Mouse (Mus musculus) bone marrow, adult 2 months (tissue): Measurements from ENCODE around the gene Timm10.

Experiments
- CTCF ChIP-seq: fragments of 200-500 bp; IDR thresholded peaks from 2 replicates; pipeline ENCODE4 v1.5.1; 2011; ENCODE audit warnings: low read length, control low read depth; ENCODE audit not compliant: control insufficient read depth, insufficient read depth
- POLR2A ChIP-seq: fragments of 200-500 bp; IDR thresholded peaks from 2 replicates; pipeline ENCODE4 v1.6.1; 2011; ENCODE audit warnings: low read depth, mild to moderate bottlenecking, control low read depth, low read length, borderline replicate concordance; ENCODE audit not compliant: control insufficient read depth

DNA sequence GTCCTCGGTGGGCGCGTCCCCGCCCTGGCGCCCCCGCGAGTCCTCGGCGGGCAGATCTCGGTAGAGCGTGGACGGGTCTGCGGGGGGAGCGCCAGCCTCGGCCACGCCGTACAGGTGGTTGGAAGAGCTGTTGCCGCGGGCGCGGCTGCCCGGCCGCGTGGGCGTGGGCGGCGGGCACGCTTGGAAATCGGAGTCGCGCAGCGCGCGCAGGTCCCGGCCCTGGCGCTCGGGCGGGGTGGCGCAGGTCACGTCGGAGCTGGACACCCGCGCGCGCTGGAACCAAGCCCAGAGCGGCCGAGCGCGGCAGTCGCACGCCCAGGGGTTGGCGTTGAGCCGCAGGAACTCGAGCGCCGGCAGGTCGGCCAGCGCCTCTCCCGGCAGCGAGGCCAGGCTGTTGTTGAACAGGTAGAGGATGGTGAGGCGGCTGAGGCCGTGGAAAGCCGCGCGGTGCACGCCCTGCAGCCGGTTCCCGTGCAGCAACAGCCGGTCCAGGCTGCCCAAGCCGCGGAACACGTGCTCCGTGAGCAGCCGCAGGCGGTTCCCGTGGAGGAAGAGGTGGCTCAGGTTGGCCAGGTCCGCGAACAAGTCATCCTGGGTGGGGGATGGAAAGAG is 45.4 kb downstream of the Timm10 start:
- TF ChIP-seq CTCF: no peak
- no peak for TF ChIP-seq POLR2A
